Mouse (Mus musculus): Measurements from ENCODE around the gene Dhx40. TPM values are rescaled to one million over a fixed set of nuclear protein-coding genes. Genes with fewer than 3 reads are reported as not detected.

The Dhx40 gene
- 19.5 and 20.1 TPM in 2 replicates for polyA plus RNA-seq (2014; fragmentation: Nextera tagmentation; extraction: Ambion mirVana)

DNA sequence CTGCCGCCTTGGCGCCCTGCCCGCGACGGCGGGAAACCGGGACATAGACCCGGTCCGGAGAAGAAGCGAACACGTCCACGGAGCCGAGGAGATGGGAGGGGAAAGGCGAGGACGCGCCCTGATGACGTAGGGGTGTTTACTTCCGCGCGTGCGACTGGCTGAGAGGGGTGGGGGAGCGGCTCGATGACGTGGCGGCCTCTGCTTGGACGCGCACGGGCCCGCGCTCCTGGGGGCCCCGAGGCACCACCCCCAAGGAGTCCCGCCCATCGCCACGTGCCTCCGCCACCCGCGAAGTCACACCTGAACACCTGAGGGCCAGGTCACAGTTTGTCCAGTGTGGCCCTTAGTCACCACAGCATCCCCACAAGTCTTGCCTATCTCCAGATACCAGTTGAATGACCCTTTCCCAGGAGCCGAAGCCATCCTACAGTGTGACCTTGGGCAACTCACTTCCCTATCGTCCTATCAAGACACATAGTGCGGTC, at the start of gene Dhx40:
Dhx40 (minus strand) TSS at position 242 of the 485 bp plus-strand sequence.
- peak within 1 kb of the TSS; percentile 72 for H3K9ac ChIP-seq (ENCODE audit: low read length)
- peak within 1 kb of the TSS; percentile 76; the same call in 1 of the 2 replicates for H3K27ac ChIP-seq (ENCODE audit: low read depth)
- WGBS = 5% methylated on average over 40 of the region's 40 CpGs
- H3K4me2 ChIP-seq (ENCODE audit: low read length) = peak within 1 kb of the TSS; percentile 64
- H3K4me1 ChIP-seq (replicated peaks; ENCODE audit: control insufficient read depth, insufficient read depth, low read length) = 0 out of 2 replicates have a peak, but pooled peaks cover 3% of the 10 kb centered on the region
- no peaks in the 10 kb centered on the region for H3K27me3 ChIP-seq (replicated peaks; ENCODE audit: control insufficient read depth, insufficient read depth, low read length)
- DNase-seq (ENCODE audit: low spot score) (peak; percentile 97), ATAC-seq (replicated peaks; ENCODE audit: low FRiP score, low TSS enrichment, low read depth) (peak; percentile 95)
- H3K36me3 ChIP-seq (ENCODE audit: control insufficient read depth, insufficient read depth, low read length) = peaks cover 19% of the 10 kb centered on the region
- H3K4me3 ChIP-seq (ENCODE audit: low read depth, low read length) = peak within 1 kb of the TSS; percentile 100
- H3K9me3 ChIP-seq (ENCODE audit: control insufficient read depth, low read length) = no peaks in the 10 kb centered on the region

DNA sequence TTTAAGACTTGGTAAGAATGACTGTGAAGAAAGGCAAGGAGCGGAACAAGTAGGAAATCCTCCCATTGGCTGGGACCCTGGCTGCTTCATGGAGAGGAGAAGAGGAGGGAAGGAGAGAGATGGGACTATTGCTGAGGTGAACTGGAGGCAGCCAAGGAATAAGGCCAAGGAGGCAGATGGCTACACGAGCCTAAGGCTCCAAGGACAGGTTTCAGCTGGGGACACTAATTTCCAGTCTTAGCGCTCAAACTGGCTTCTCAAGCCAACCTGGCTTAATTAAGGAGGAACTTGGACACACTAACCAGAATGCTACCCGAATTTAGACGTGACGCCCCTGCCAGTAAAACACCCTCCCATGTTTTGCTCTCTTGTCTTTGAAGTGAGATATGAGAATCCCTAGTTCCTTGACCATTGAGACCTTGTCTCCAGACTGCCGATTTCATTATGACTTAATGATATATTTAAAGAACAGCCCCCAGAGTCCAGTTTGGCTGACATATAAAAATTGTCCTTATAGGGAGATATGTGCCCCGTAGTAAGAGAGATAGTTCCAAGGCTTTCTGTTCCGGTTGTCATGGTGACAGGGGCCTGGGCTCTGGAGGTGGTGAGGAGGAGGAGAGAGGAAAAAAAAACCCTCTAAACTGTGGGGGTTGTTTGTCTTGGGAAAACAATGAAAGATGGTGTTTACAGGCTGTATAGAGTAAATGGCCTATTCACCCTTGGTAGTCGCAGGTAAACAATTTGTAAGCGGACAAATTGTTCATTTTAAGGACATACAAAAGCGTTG, 48.3 kb upstream of the Dhx40 start:
- no peak for DNase-seq (ENCODE audit: low spot score)
- H3K27ac ChIP-seq (ENCODE audit: low read depth) = no peak overlapping the region
- 75% methylated on average over 12 of the region's 12 CpGs for WGBS
- H3K9me3 ChIP-seq (ENCODE audit: control insufficient read depth, low read length) = no peaks in the 10 kb centered on the region
- no peak overlapping the region for H3K4me2 ChIP-seq (ENCODE audit: low read length)
- H3K27me3 ChIP-seq (replicated peaks; ENCODE audit: control insufficient read depth, insufficient read depth, low read length) = no peaks in the 10 kb centered on the region
- no peak for ATAC-seq (replicated peaks; ENCODE audit: low FRiP score, low TSS enrichment, low read depth)
- peaks cover 21% of the 10 kb centered on the region for H3K4me1 ChIP-seq (replicated peaks; ENCODE audit: control insufficient read depth, insufficient read depth, low read length)
- no peak overlapping the region for H3K4me3 ChIP-seq (ENCODE audit: low read depth, low read length)
- H3K36me3 ChIP-seq (ENCODE audit: control insufficient read depth, insufficient read depth, low read length) = no peaks in the 10 kb centered on the region
- H3K9ac ChIP-seq (ENCODE audit: low read length) = no peak overlapping the region

DNA sequence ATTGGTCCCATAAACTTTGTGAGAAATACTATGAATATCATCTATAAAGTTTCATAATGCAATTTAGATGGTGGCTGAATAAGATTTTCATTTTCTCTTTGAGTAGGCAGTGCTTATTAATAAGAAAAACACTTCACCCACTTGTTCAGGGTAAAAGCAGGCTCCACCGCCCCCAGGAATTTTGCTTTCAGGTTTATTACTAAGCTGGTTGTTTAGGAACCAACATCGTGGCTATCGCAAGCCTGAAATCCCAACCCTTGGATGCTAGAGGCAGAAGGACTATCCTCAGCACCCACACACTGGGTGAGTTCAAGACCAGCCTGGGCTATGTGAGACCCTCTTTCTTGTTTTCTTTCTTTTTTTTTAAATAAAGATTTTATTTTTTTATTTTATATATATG, 45.5 kb upstream of the Dhx40 start:
- Histone ChIP-seq H3K4me2 (ENCODE audit: low read length) (peak overlapping the region; percentile 30), H3K36me3 (ENCODE audit: control insufficient read depth, insufficient read depth, low read length) (no peaks in the 10 kb centered on the region), H3K9me3 (ENCODE audit: control insufficient read depth, low read length) (no peaks in the 10 kb centered on the region), H3K9ac (ENCODE audit: low read length) (0 out of 2 replicates have a peak overlapping the region, but pooled peaks have one; percentile 2), H3K27me3 (replicated peaks; ENCODE audit: control insufficient read depth, insufficient read depth, low read length) (no peaks in the 10 kb centered on the region), H3K27ac (ENCODE audit: low read depth) (peak overlapping the region; percentile 40; the same call in 1 of the 2 replicates), H3K4me1 (replicated peaks; ENCODE audit: control insufficient read depth, insufficient read depth, low read length) (peaks cover 22% of the 10 kb centered on the region), H3K4me3 (ENCODE audit: low read depth, low read length) (no peak overlapping the region)
- WGBS = 44% methylated on average over 3 of the region's 3 CpGs
- no peak for DNase-seq (ENCODE audit: low spot score)
- ATAC-seq (replicated peaks; ENCODE audit: low FRiP score, low TSS enrichment, low read depth) = no peak

DNA sequence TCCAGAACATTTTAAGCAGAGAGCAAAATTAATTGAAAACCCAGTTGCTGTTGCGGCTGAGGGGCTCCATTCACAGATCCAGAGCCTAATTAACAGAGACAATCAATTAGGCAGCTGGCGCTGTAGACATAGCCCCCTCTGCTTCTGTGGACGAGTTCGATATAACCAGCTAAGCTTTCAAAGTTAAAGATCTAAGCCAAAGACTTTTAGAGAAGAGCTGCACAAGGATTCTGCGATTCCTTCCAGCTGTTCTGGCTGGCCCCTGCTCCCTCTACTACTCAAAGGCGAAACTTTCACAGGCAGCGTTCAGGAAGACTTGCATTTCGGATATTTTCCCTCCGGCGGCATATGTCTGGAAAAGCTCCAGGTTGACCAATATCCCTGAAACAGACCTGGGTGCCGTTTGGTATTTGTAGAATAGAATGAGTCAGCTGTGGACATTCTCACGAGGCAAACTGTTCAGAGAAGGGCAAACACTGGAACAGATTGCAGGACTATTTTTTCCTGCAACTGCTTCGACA, 45.0 kb upstream of the Dhx40 start:
- ATAC-seq (replicated peaks; ENCODE audit: low FRiP score, low TSS enrichment, low read depth) (no peak), DNase-seq (ENCODE audit: low spot score) (peak; percentile 59)
- 0 out of 2 replicates have a peak overlapping the region, but pooled peaks have one; percentile 2 for H3K9ac ChIP-seq (ENCODE audit: low read length)
- peak overlapping the region; percentile 40 for H3K27ac ChIP-seq (ENCODE audit: low read depth)
- WGBS = 15% methylated on average over 13 of the region's 13 CpGs
- no peaks in the 10 kb centered on the region for H3K9me3 ChIP-seq (ENCODE audit: control insufficient read depth, low read length)
- no peak overlapping the region for H3K4me3 ChIP-seq (ENCODE audit: low read depth, low read length)
- H3K36me3 ChIP-seq (ENCODE audit: control insufficient read depth, insufficient read depth, low read length) = no peaks in the 10 kb centered on the region
- peaks cover 22% of the 10 kb centered on the region for H3K4me1 ChIP-seq (replicated peaks; ENCODE audit: control insufficient read depth, insufficient read depth, low read length)
- H3K27me3 ChIP-seq (replicated peaks; ENCODE audit: control insufficient read depth, insufficient read depth, low read length) = no peaks in the 10 kb centered on the region
- peak overlapping the region; percentile 30 for H3K4me2 ChIP-seq (ENCODE audit: low read length)

DNA sequence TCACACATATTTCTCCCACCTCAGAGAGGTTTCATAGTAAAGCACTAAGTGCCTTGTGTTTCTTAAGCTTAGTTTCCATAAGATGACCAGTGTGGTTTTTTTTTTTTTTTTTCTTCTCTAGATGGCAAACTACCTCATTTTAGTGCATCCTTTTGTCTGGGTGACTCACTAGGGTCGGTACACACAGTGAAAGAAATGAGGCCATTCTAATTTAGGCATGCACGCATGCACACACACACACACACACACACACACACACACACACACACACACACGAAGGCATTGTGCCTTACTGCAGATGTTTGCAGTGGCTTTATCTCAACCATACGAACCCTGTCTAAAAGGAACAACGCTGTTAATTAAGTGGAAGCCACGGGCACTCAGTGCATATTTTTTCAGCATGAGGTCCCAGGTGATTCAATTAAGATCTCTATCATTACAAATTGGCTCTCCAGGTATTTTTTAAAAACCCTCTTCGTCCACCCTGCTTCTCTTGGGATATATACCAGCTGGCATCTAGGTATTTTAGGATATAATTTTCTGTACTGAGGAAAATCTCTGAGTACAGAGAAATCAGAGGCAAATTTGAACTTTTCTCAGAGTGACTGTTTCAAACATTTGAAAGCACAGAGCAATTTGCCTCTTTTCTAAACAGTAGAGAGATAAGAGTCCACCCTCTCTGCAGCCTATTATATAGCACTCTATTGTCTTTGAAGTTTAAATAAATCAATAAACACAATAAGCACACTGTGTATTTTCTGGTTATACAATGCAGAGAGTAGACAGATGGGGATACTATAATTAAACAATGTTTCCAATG, 44.4 kb upstream of the Dhx40 start:
- 31% methylated on average over 7 of the region's 7 CpGs for WGBS
- ATAC-seq (replicated peaks; ENCODE audit: low FRiP score, low TSS enrichment, low read depth) = no peak
- no peaks in the 10 kb centered on the region for H3K27me3 ChIP-seq (replicated peaks; ENCODE audit: control insufficient read depth, insufficient read depth, low read length)
- no peak for DNase-seq (ENCODE audit: low spot score)
- no peak overlapping the region for H3K9ac ChIP-seq (ENCODE audit: low read length)
- peaks cover 22% of the 10 kb centered on the region for H3K4me1 ChIP-seq (replicated peaks; ENCODE audit: control insufficient read depth, insufficient read depth, low read length)
- H3K27ac ChIP-seq (ENCODE audit: low read depth) = peak overlapping the region; percentile 40; the same call in 1 of the 2 replicates
- peak overlapping the region; percentile 30 for H3K4me2 ChIP-seq (ENCODE audit: low read length)
- H3K4me3 ChIP-seq (ENCODE audit: low read depth, low read length) = no peak overlapping the region
- H3K36me3 ChIP-seq (ENCODE audit: control insufficient read depth, insufficient read depth, low read length) = no peaks in the 10 kb centered on the region
- no peaks in the 10 kb centered on the region for H3K9me3 ChIP-seq (ENCODE audit: control insufficient read depth, low read length)

DNA sequence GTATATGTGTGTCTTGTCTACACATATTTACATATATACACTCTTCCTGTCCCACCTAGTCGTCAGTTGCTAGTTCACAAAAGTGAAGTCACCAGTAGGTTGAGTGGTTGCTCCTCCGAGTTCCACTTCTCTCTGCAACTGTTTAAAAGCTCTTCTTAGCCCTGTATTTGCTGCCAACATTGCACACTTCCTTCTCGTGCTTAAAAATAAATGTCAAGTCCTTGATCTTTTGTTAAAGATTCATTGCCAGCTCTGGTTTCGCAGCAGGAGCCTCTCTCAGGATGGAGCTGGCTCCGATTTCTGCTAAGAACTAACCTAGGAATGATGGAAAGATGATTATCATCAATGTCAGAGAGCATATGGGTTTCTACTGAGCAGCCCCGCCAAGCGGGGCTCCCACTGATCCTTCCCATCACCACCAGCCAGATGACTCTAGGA, 43.7 kb upstream of the Dhx40 start:
- Histone ChIP-seq H3K4me2 (ENCODE audit: low read length) (no peak overlapping the region), H3K9me3 (ENCODE audit: control insufficient read depth, low read length) (no peaks in the 10 kb centered on the region), H3K36me3 (ENCODE audit: control insufficient read depth, insufficient read depth, low read length) (no peaks in the 10 kb centered on the region), H3K9ac (ENCODE audit: low read length) (no peak overlapping the region), H3K4me1 (replicated peaks; ENCODE audit: control insufficient read depth, insufficient read depth, low read length) (peaks cover 22% of the 10 kb centered on the region), H3K27me3 (replicated peaks; ENCODE audit: control insufficient read depth, insufficient read depth, low read length) (no peaks in the 10 kb centered on the region), H3K27ac (ENCODE audit: low read depth) (no peak overlapping the region), H3K4me3 (ENCODE audit: low read depth, low read length) (no peak overlapping the region)
- no peak for ATAC-seq (replicated peaks; ENCODE audit: low FRiP score, low TSS enrichment, low read depth)
- 28% methylated on average over 7 of the region's 7 CpGs for WGBS
- no peak for DNase-seq (ENCODE audit: low spot score)

DNA sequence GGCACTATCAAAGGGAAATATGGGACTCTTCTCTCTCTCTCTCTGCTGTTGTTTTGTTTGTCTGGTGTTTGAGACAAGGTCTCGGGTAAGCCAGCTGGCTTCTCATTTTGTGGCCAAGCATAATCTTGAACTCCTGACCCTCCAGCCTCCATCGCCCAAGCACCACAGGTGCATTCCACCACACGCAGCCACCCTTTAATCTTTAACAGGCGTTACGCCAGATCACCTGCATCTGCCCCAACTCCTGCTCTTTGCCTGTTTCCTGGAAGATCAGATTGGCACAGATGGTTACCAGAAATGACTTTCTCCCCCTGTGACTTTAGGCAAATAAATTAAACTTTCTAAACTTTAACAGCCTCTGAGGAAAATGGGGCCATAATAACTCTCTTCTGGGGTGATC, 36.3 kb upstream of the Dhx40 start:
- H3K4me1 ChIP-seq (replicated peaks; ENCODE audit: control insufficient read depth, insufficient read depth, low read length) = peaks cover 18% of the 10 kb centered on the region
- no peak for DNase-seq (ENCODE audit: low spot score)
- H3K9me3 ChIP-seq (ENCODE audit: control insufficient read depth, low read length) = no peaks in the 10 kb centered on the region
- no peaks in the 10 kb centered on the region for H3K27me3 ChIP-seq (replicated peaks; ENCODE audit: control insufficient read depth, insufficient read depth, low read length)
- H3K4me3 ChIP-seq (ENCODE audit: low read depth, low read length) = no peak overlapping the region
- 75% methylated on average over 5 of the region's 5 CpGs for WGBS
- no peak for ATAC-seq (replicated peaks; ENCODE audit: low FRiP score, low TSS enrichment, low read depth)
- no peak overlapping the region for H3K9ac ChIP-seq (ENCODE audit: low read length)
- H3K4me2 ChIP-seq (ENCODE audit: low read length) = no peak overlapping the region
- H3K27ac ChIP-seq (ENCODE audit: low read depth) = no peak overlapping the region
- H3K36me3 ChIP-seq (ENCODE audit: control insufficient read depth, insufficient read depth, low read length) = no peaks in the 10 kb centered on the region

DNA sequence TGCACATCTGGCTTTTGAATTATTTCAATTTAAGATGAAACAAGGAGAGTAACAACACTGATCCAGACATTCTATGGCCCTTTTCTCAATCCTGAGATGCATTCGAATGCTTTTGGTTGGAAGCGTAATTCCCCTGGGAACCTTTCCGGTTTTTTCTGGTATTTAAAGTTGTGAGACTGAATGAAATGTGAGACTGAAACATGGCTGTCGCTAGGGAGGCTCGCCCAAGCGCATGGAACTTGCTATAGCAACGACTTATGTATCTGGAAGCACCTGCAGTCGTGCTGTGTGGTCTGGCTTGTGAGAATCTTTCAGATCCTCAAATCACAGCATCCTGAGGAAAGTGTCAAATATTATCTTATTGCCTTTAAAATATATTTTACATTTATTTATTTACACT, 33.7 kb upstream of the Dhx40 start:
- no peaks in the 10 kb centered on the region for H3K9me3 ChIP-seq (ENCODE audit: control insufficient read depth, low read length)
- H3K4me1 ChIP-seq (replicated peaks; ENCODE audit: control insufficient read depth, insufficient read depth, low read length) = peaks cover 18% of the 10 kb centered on the region
- H3K9ac ChIP-seq (ENCODE audit: low read length) = no peak overlapping the region
- no peaks in the 10 kb centered on the region for H3K27me3 ChIP-seq (replicated peaks; ENCODE audit: control insufficient read depth, insufficient read depth, low read length)
- DNase-seq (ENCODE audit: low spot score) (no peak), ATAC-seq (replicated peaks; ENCODE audit: low FRiP score, low TSS enrichment, low read depth) (no peak)
- H3K4me2 ChIP-seq (ENCODE audit: low read length) = no peak overlapping the region
- H3K27ac ChIP-seq (ENCODE audit: low read depth) = peak overlapping the region; percentile 80
- H3K4me3 ChIP-seq (ENCODE audit: low read depth, low read length) = no peak overlapping the region
- no peaks in the 10 kb centered on the region for H3K36me3 ChIP-seq (ENCODE audit: control insufficient read depth, insufficient read depth, low read length)
- WGBS = 69% methylated on average over 8 of the region's 8 CpGs
